Mouse (Mus musculus): ENCODE results near the gene Dner. TPM values are rescaled to one million over a fixed set of nuclear protein-coding genes. Genes with fewer than 3 reads are reported as not detected.

The Dner gene
- total and polyA plus RNA-seq, 3 experiments, result 0.16 TPM; not detected in 2

GRCm38 (mm10) chr1:84484577-84484976 is 211.4 kb downstream of the Dner start:
- Histone ChIP-seq H3K4me3 (ENCODE audit: low read depth, low read length) (no peak overlapping the region), H3K36me3 (replicated peaks) (no peaks in the 10 kb centered on the region), H3K27me3 (ENCODE audit: insufficient read depth, low read length) (no peaks in the 10 kb centered on the region), H3K4me1 (ENCODE audit: insufficient read depth, low read depth, low read length) (no peaks in the 10 kb centered on the region), H3K9me3 (replicated peaks) (peaks cover 26% of the 10 kb centered on the region)
- no peak for DNase-seq (ENCODE audit: low spot score)
- ATAC-seq (ENCODE audit: extremely low read depth, insufficient number of reproducible peaks, low FRiP score, poor library complexity, severe bottlenecking), result no peak
- TF ChIP-seq TAL1 (conservative IDR thresholded peaks at IDR 0.05; ENCODE audit: low read depth, low read length) (no peak), POLR2AphosphoS5 (IDR thresholded peaks at IDR 0.05; ENCODE audit: insufficient replicate concordance, low read depth, low read length) (no peak), GATA2 (IDR thresholded peaks at IDR 0.05; ENCODE audit: borderline replicate concordance, low read depth, low read length) (no peak), GATA1 (IDR thresholded peaks at IDR 0.05; ENCODE audit: borderline replicate concordance, low read length) (no peak), CTCF (IDR thresholded peaks at IDR 0.05; ENCODE audit: low read depth, low read length) (no peak)

- DNase-seq (ENCODE audit: low spot score), result no peak
- no peaks in the 10 kb centered on the region for H3K27me3 ChIP-seq (ENCODE audit: insufficient read depth, low read length)
- ATAC-seq (ENCODE audit: extremely low read depth, insufficient number of reproducible peaks, low FRiP score, poor library complexity, severe bottlenecking), result no peak
- no peaks in the 10 kb centered on the region for H3K4me1 ChIP-seq (ENCODE audit: insufficient read depth, low read depth, low read length)
- H3K36me3 ChIP-seq (replicated peaks), result no peaks in the 10 kb centered on the region
- peaks cover 17% of the 10 kb centered on the region for H3K9me3 ChIP-seq (replicated peaks)
- no peak overlapping the region for H3K4me3 ChIP-seq (ENCODE audit: low read depth, low read length)
- no peak for TF ChIP-seq GATA1 (IDR thresholded peaks at IDR 0.05; ENCODE audit: borderline replicate concordance, low read length)
- TF ChIP-seq GATA2 (IDR thresholded peaks at IDR 0.05; ENCODE audit: borderline replicate concordance, low read depth, low read length), result no peak
- TF ChIP-seq TAL1 (conservative IDR thresholded peaks at IDR 0.05; ENCODE audit: low read depth, low read length), result no peak
- no peak for TF ChIP-seq CTCF (IDR thresholded peaks at IDR 0.05; ENCODE audit: low read depth, low read length)
- no peak for TF ChIP-seq POLR2AphosphoS5 (IDR thresholded peaks at IDR 0.05; ENCODE audit: insufficient replicate concordance, low read depth, low read length)
Measured at GRCm38 (mm10) chr1:84479976-84480375, 216.0 kb downstream of the Dner start.

GRCm38 (mm10) chr1:84474274-84474673 is 221.7 kb downstream of the Dner start:
- Histone ChIP-seq H3K9me3 (replicated peaks) (peaks cover 12% of the 10 kb centered on the region), H3K27me3 (ENCODE audit: insufficient read depth, low read length) (no peaks in the 10 kb centered on the region)
- ATAC-seq (ENCODE audit: extremely low read depth, insufficient number of reproducible peaks, low FRiP score, poor library complexity, severe bottlenecking), result no peak

GRCm38 (mm10) chr1:84472260-84472659 is 223.8 kb downstream of the Dner start:
- Histone ChIP-seq H3K27me3 (ENCODE audit: insufficient read depth, low read length) (no peaks in the 10 kb centered on the region), H3K9me3 (replicated peaks) (peaks cover 8% of the 10 kb centered on the region), H3K4me3 (ENCODE audit: low read depth, low read length) (no peak overlapping the region), H3K36me3 (replicated peaks) (no peaks in the 10 kb centered on the region), H3K4me1 (ENCODE audit: insufficient read depth, low read depth, low read length) (no peaks in the 10 kb centered on the region)
- TF ChIP-seq GATA2 (IDR thresholded peaks at IDR 0.05; ENCODE audit: borderline replicate concordance, low read depth, low read length) (no peak), GATA1 (IDR thresholded peaks at IDR 0.05; ENCODE audit: borderline replicate concordance, low read length) (no peak), CTCF (IDR thresholded peaks at IDR 0.05; ENCODE audit: low read depth, low read length) (no peak), TAL1 (conservative IDR thresholded peaks at IDR 0.05; ENCODE audit: low read depth, low read length) (no peak), POLR2AphosphoS5 (IDR thresholded peaks at IDR 0.05; ENCODE audit: insufficient replicate concordance, low read depth, low read length) (no peak)
- DNase-seq (ENCODE audit: low spot score) (no peak), ATAC-seq (ENCODE audit: extremely low read depth, insufficient number of reproducible peaks, low FRiP score, poor library complexity, severe bottlenecking) (no peak)

More at GRCm38 (mm10) chr1:84474274-84474673, 221.7 kb downstream of the Dner start:
- no peak for TF ChIP-seq TAL1 (conservative IDR thresholded peaks at IDR 0.05; ENCODE audit: low read depth, low read length)
- no peak for TF ChIP-seq POLR2AphosphoS5 (IDR thresholded peaks at IDR 0.05; ENCODE audit: insufficient replicate concordance, low read depth, low read length)
- TF ChIP-seq CTCF (IDR thresholded peaks at IDR 0.05; ENCODE audit: low read depth, low read length), result no peak
- no peak for TF ChIP-seq GATA1 (IDR thresholded peaks at IDR 0.05; ENCODE audit: borderline replicate concordance, low read length)
- no peak for TF ChIP-seq GATA2 (IDR thresholded peaks at IDR 0.05; ENCODE audit: borderline replicate concordance, low read depth, low read length)
- no peak overlapping the region for H3K4me3 ChIP-seq (ENCODE audit: low read depth, low read length)
- no peaks in the 10 kb centered on the region for H3K4me1 ChIP-seq (ENCODE audit: insufficient read depth, low read depth, low read length)
- H3K36me3 ChIP-seq (replicated peaks), result no peaks in the 10 kb centered on the region
- DNase-seq (ENCODE audit: low spot score), result no peak

- H3K36me3 ChIP-seq (replicated peaks), result no peaks in the 10 kb centered on the region
- H3K27me3 ChIP-seq (ENCODE audit: insufficient read depth, low read length), result no peaks in the 10 kb centered on the region
- H3K4me3 ChIP-seq (ENCODE audit: low read depth, low read length), result no peak overlapping the region
- TF ChIP-seq GATA1 (IDR thresholded peaks at IDR 0.05; ENCODE audit: borderline replicate concordance, low read length), result no peak
- no peak for TF ChIP-seq POLR2AphosphoS5 (IDR thresholded peaks at IDR 0.05; ENCODE audit: insufficient replicate concordance, low read depth, low read length)
- TF ChIP-seq GATA2 (IDR thresholded peaks at IDR 0.05; ENCODE audit: borderline replicate concordance, low read depth, low read length), result no peak
- TF ChIP-seq CTCF (IDR thresholded peaks at IDR 0.05; ENCODE audit: low read depth, low read length), result no peak
- no peak for TF ChIP-seq TAL1 (conservative IDR thresholded peaks at IDR 0.05; ENCODE audit: low read depth, low read length)
- H3K9me3 ChIP-seq (replicated peaks), result peaks cover 9% of the 10 kb centered on the region
- no peak for ATAC-seq (ENCODE audit: extremely low read depth, insufficient number of reproducible peaks, low FRiP score, poor library complexity, severe bottlenecking)
- DNase-seq (ENCODE audit: low spot score), result no peak
- no peaks in the 10 kb centered on the region for H3K4me1 ChIP-seq (ENCODE audit: insufficient read depth, low read depth, low read length)
Measured at GRCm38 (mm10) chr1:84470342-84470741, 225.7 kb downstream of the Dner start.

GRCm38 (mm10) chr1:84467664-84468063 is 228.4 kb downstream of the Dner start:
- TF ChIP-seq POLR2AphosphoS5 (IDR thresholded peaks at IDR 0.05; ENCODE audit: insufficient replicate concordance, low read depth, low read length) (no peak), TAL1 (conservative IDR thresholded peaks at IDR 0.05; ENCODE audit: low read depth, low read length) (no peak), CTCF (IDR thresholded peaks at IDR 0.05; ENCODE audit: low read depth, low read length) (no peak), GATA2 (IDR thresholded peaks at IDR 0.05; ENCODE audit: borderline replicate concordance, low read depth, low read length) (no peak), GATA1 (IDR thresholded peaks at IDR 0.05; ENCODE audit: borderline replicate concordance, low read length) (no peak)
- Histone ChIP-seq H3K36me3 (replicated peaks) (no peaks in the 10 kb centered on the region), H3K9me3 (replicated peaks) (peaks cover 8% of the 10 kb centered on the region), H3K4me1 (ENCODE audit: insufficient read depth, low read depth, low read length) (no peaks in the 10 kb centered on the region), H3K27me3 (ENCODE audit: insufficient read depth, low read length) (no peaks in the 10 kb centered on the region), H3K4me3 (ENCODE audit: low read depth, low read length) (no peak overlapping the region)
- DNase-seq (ENCODE audit: low spot score) (no peak), ATAC-seq (ENCODE audit: extremely low read depth, insufficient number of reproducible peaks, low FRiP score, poor library complexity, severe bottlenecking) (no peak)

Data from G1E (cell line).